8 mouse cellular contexts compared by ENCODE assay signal in genomic region chr17:35127017-35127416, GRCm38 (mm10). TPM values are rescaled to one million over a fixed set of nuclear protein-coding genes. Genes with fewer than 3 reads are reported as not detected.
DNase-seq lines count a peak whose midpoint lies in the region; ATAC-seq and TF ChIP-seq lines count a peak whose summit lies in the region.

No protein-coding gene starts in this region.

- WGBS in kidney, postnatal 0 days, result 58% methylated on average over 13 of the region's 13 CpGs
- WGBS in embryonic facial prominence, embryonic 12.5 days, result 72% methylated on average over 13 of the region's 13 CpGs
- 54% methylated on average over 13 of the region's 13 CpGs for WGBS in intestine, postnatal 0 days
- WGBS in neural tube, embryonic 13.5 days, result 80% methylated on average over 13 of the region's 13 CpGs

- DNase-seq in kidney, postnatal 0 days (ENCODE audit: low spot score), result no peak
- no peak for DNase-seq in kidney, postnatal 25 days
- DNase-seq in thymus, postnatal 0 days (ENCODE audit: low spot score), result no peak
- no peak for DNase-seq in embryo, embryonic 11 days

- peak overlapping the region; percentile 89 for H3K27ac ChIP-seq in kidney, postnatal 0 days
- no peak overlapping the region for H3K27ac ChIP-seq in embryonic facial prominence, embryonic 12.5 days
- peak overlapping the region; percentile 91 for H3K27ac ChIP-seq in intestine, postnatal 0 days (ENCODE audit: low read depth, low read length)
- H3K27ac ChIP-seq in neural tube, embryonic 13.5 days (replicated peaks), result no peak overlapping the region

- H3K4me3 ChIP-seq in kidney, postnatal 0 days (replicated peaks; ENCODE audit: low read depth, low read length), result peak overlapping the region; percentile 53
- peak overlapping the region; percentile 69 for H3K4me3 ChIP-seq in embryonic facial prominence, embryonic 12.5 days
- peak overlapping the region; percentile 60 for H3K4me3 ChIP-seq in intestine, postnatal 0 days (ENCODE audit: low read depth, low read length)
- peak overlapping the region; percentile 76 for H3K4me3 ChIP-seq in neural tube, embryonic 13.5 days

- no peak for TF ChIP-seq CTCF in kidney, postnatal 0 days (IDR thresholded peaks at IDR 0.05; ENCODE audit: low read depth)
- no peak for TF ChIP-seq CTCF in intestine, postnatal 0 days (IDR thresholded peaks at IDR 0.05; ENCODE audit: low read depth)

- peaks cover 20% of the 10 kb centered on the region for H3K4me1 ChIP-seq in kidney, postnatal 0 days (replicated peaks; ENCODE audit: insufficient read depth, low read length)
- peaks cover 24% of the 10 kb centered on the region for H3K4me1 ChIP-seq in embryonic facial prominence, embryonic 12.5 days
- H3K4me1 ChIP-seq in intestine, postnatal 0 days (replicated peaks; ENCODE audit: control insufficient read depth, insufficient read depth, low read length), result peaks cover 6% of the 10 kb centered on the region; the same call in 1 of the 2 replicates
- peaks cover 42% of the 10 kb centered on the region for H3K4me1 ChIP-seq in neural tube, embryonic 13.5 days (replicated peaks)

- H3K9ac ChIP-seq in kidney, postnatal 0 days (ENCODE audit: low read depth, low read length), result peak overlapping the region; percentile 69
- H3K9ac ChIP-seq in embryonic facial prominence, embryonic 12.5 days, result peak overlapping the region; percentile 78
- peak overlapping the region; percentile 78 for H3K9ac ChIP-seq in intestine, postnatal 0 days (ENCODE audit: low read depth, low read length)
- peak overlapping the region; percentile 94 for H3K9ac ChIP-seq in neural tube, embryonic 13.5 days

- H3K36me3 ChIP-seq in kidney, postnatal 0 days (ENCODE audit: insufficient read depth, low read length), result peaks cover 11% of the 10 kb centered on the region; the same call in 1 of the 2 replicates
- H3K36me3 ChIP-seq in embryonic facial prominence, embryonic 12.5 days, result peaks cover 29% of the 10 kb centered on the region; the same call in 1 of the 2 replicates
- peaks cover 26% of the 10 kb centered on the region; the same call in 1 of the 2 replicates for H3K36me3 ChIP-seq in intestine, postnatal 0 days (ENCODE audit: control insufficient read depth, insufficient read depth)
- peaks cover 31% of the 10 kb centered on the region for H3K36me3 ChIP-seq in neural tube, embryonic 13.5 days

- no peaks in the 10 kb centered on the region for H3K27me3 ChIP-seq in kidney, postnatal 0 days (ENCODE audit: insufficient read depth, low read length)
- no peaks in the 10 kb centered on the region for H3K27me3 ChIP-seq in embryonic facial prominence, embryonic 12.5 days
- no peaks in the 10 kb centered on the region for H3K27me3 ChIP-seq in intestine, postnatal 0 days (replicated peaks; ENCODE audit: control insufficient read depth, insufficient read depth, low read length)
- no peaks in the 10 kb centered on the region for H3K27me3 ChIP-seq in neural tube, embryonic 13.5 days

- no peaks in the 10 kb centered on the region for H3K9me3 ChIP-seq in kidney, postnatal 0 days (replicated peaks; ENCODE audit: low read length)
- no peaks in the 10 kb centered on the region for H3K9me3 ChIP-seq in embryonic facial prominence, embryonic 12.5 days
- H3K9me3 ChIP-seq in intestine, postnatal 0 days (ENCODE audit: control insufficient read depth), result no peaks in the 10 kb centered on the region
- H3K9me3 ChIP-seq in neural tube, embryonic 13.5 days, result no peaks in the 10 kb centered on the region

- H3K4me2 ChIP-seq in kidney, postnatal 0 days (ENCODE audit: low read length), result peak overlapping the region; percentile 62
- H3K4me2 ChIP-seq in embryonic facial prominence, embryonic 12.5 days (replicated peaks), result peak overlapping the region; percentile 67
- H3K4me2 ChIP-seq in intestine, postnatal 0 days (replicated peaks; ENCODE audit: low read depth), result peak overlapping the region; percentile 84
- peak overlapping the region; percentile 79 for H3K4me2 ChIP-seq in neural tube, embryonic 13.5 days

- ATAC-seq in kidney, postnatal 0 days (replicated peaks; ENCODE audit: low FRiP score, low read depth), result no peak
- ATAC-seq in embryonic facial prominence, embryonic 12.5 days (ENCODE audit: insufficient number of reproducible peaks, insufficient read depth, low FRiP score, low TSS enrichment), result no peak
- no peak for ATAC-seq in intestine, postnatal 0 days
- no peak for ATAC-seq in neural tube, embryonic 13.5 days (ENCODE audit: low read depth)
- no peak for ATAC-seq in activated CD4-positive, CD25-positive, alpha-beta regulatory T cell, adult 4 months

RNA-seq across cellular contexts. Expression of gene D17H6S53E, which starts 0.8 kb away (rescaled TPM):
- 10.5 and 11.9 TPM in 2 replicates for polyA plus RNA-seq in kidney, postnatal 0 days (2015; fragmentation: Nextera tagmentation; extraction: Ambion mirVana)
- polyA plus RNA-seq in embryonic facial prominence, embryonic 12.5 days (2016; fragmentation: Nextera tagmentation; extraction: Ambion mirVana), result 9.3 and 10.7 TPM in 2 replicates
- 26.3 and 29.7 TPM in 2 replicates for polyA plus RNA-seq in intestine, postnatal 0 days (2015; fragmentation: Nextera tagmentation; extraction: Ambion mirVana)
- 8.9 and 10.6 TPM in 2 replicates for polyA plus RNA-seq in neural tube, embryonic 13.5 days (2015; fragmentation: Nextera tagmentation; extraction: Ambion mirVana)
- polyA plus RNA-seq in thymus, postnatal 0 days (2015; fragmentation: Nextera tagmentation; extraction: Ambion mirVana), result 11.2 and 14.7 TPM in 2 replicates
- polyA plus RNA-seq in activated CD4-positive, CD25-positive, alpha-beta regulatory T cell, adult 4 months (2017; shearing (Covaris generic)), result 10 to 100 TPM; 22.6 to 26.3 TPM

RNA-seq across cellular contexts. Expression of gene Apom, which starts 4.8 kb away (rescaled TPM):
- 59.6 and 64.2 TPM in 2 replicates for polyA plus RNA-seq in kidney, postnatal 0 days (2015; fragmentation: Nextera tagmentation; extraction: Ambion mirVana)
- 0.46 and 0.49 TPM in 2 replicates for polyA plus RNA-seq in embryonic facial prominence, embryonic 12.5 days (2016; fragmentation: Nextera tagmentation; extraction: Ambion mirVana)
- 18.3 and 22.5 TPM in 2 replicates for polyA plus RNA-seq in intestine, postnatal 0 days (2015; fragmentation: Nextera tagmentation; extraction: Ambion mirVana)
- polyA plus RNA-seq in neural tube, embryonic 13.5 days (2015; fragmentation: Nextera tagmentation; extraction: Ambion mirVana), result 0.61 and 0.77 TPM in 2 replicates
- 0.18 and 0.21 TPM in 2 replicates for polyA plus RNA-seq in thymus, postnatal 0 days (2015; fragmentation: Nextera tagmentation; extraction: Ambion mirVana)
- not detected for polyA plus RNA-seq in activated CD4-positive, CD25-positive, alpha-beta regulatory T cell, adult 4 months (2017; shearing (Covaris generic))

RNA-seq across cellular contexts. Expression of gene Csnk2b, which starts 5.2 kb away (rescaled TPM):
- polyA plus RNA-seq in kidney, postnatal 0 days (2015; fragmentation: Nextera tagmentation; extraction: Ambion mirVana), result 300 and 312 TPM in 2 replicates
- polyA plus RNA-seq in embryonic facial prominence, embryonic 12.5 days (2016; fragmentation: Nextera tagmentation; extraction: Ambion mirVana), result 254 and 259 TPM in 2 replicates
- 262 and 264 TPM in 2 replicates for polyA plus RNA-seq in intestine, postnatal 0 days (2015; fragmentation: Nextera tagmentation; extraction: Ambion mirVana)
- 333 and 339 TPM in 2 replicates for polyA plus RNA-seq in neural tube, embryonic 13.5 days (2015; fragmentation: Nextera tagmentation; extraction: Ambion mirVana)
- 348 and 353 TPM in 2 replicates for polyA plus RNA-seq in thymus, postnatal 0 days (2015; fragmentation: Nextera tagmentation; extraction: Ambion mirVana)
- 100 to 1,000 TPM; 274 to 355 TPM for polyA plus RNA-seq in activated CD4-positive, CD25-positive, alpha-beta regulatory T cell, adult 4 months (2017; shearing (Covaris generic))

RNA-seq across cellular contexts. Expression of gene Gpank1, which starts 5.8 kb away (rescaled TPM):
- 14.6 and 15.2 TPM in 2 replicates for polyA plus RNA-seq in kidney, postnatal 0 days (2015; fragmentation: Nextera tagmentation; extraction: Ambion mirVana)
- 22.4 and 25.5 TPM in 2 replicates for polyA plus RNA-seq in embryonic facial prominence, embryonic 12.5 days (2016; fragmentation: Nextera tagmentation; extraction: Ambion mirVana)
- 15.0 and 16.6 TPM in 2 replicates for polyA plus RNA-seq in intestine, postnatal 0 days (2015; fragmentation: Nextera tagmentation; extraction: Ambion mirVana)
- 20.9 and 25.5 TPM in 2 replicates for polyA plus RNA-seq in neural tube, embryonic 13.5 days (2015; fragmentation: Nextera tagmentation; extraction: Ambion mirVana)
- polyA plus RNA-seq in thymus, postnatal 0 days (2015; fragmentation: Nextera tagmentation; extraction: Ambion mirVana), result 26.9 and 31.2 TPM in 2 replicates
- polyA plus RNA-seq in activated CD4-positive, CD25-positive, alpha-beta regulatory T cell, adult 4 months (2017; shearing (Covaris generic)), result 10 to 100 TPM; 60.4 to 70.2 TPM

RNA-seq across cellular contexts. Expression of gene Bag6, which starts 8.0 kb away (rescaled TPM):
- polyA plus RNA-seq in kidney, postnatal 0 days (2015; fragmentation: Nextera tagmentation; extraction: Ambion mirVana), result 46.0 and 50.2 TPM in 2 replicates
- polyA plus RNA-seq in embryonic facial prominence, embryonic 12.5 days (2016; fragmentation: Nextera tagmentation; extraction: Ambion mirVana), result 73.3 and 74.0 TPM in 2 replicates
- 37.4 and 46.0 TPM in 2 replicates for polyA plus RNA-seq in intestine, postnatal 0 days (2015; fragmentation: Nextera tagmentation; extraction: Ambion mirVana)
- polyA plus RNA-seq in neural tube, embryonic 13.5 days (2015; fragmentation: Nextera tagmentation; extraction: Ambion mirVana), result 67.1 and 75.0 TPM in 2 replicates
- 42.3 and 48.0 TPM in 2 replicates for polyA plus RNA-seq in thymus, postnatal 0 days (2015; fragmentation: Nextera tagmentation; extraction: Ambion mirVana)
- 10 to 100 TPM; 26.2 to 34.1 TPM for polyA plus RNA-seq in activated CD4-positive, CD25-positive, alpha-beta regulatory T cell, adult 4 months (2017; shearing (Covaris generic))

Comparison
In these comparisons a context has a peak if more than half of its experiments do, and no peak if none do; other contexts are left out.
1. H3K27ac ChIP-seq: peak in kidney, postnatal 0 days (single experiment) and intestine, postnatal 0 days (single experiment); none in embryonic facial prominence, embryonic 12.5 days (single experiment) and neural tube, embryonic 13.5 days (single experiment).
2. RNA of gene Apom, which starts 4.8 kb away (polyA plus RNA-seq): 59.6 to 64.2 TPM in kidney, postnatal 0 days and 18.3 to 22.5 TPM in intestine, postnatal 0 days; 0.61 to 0.77 TPM in neural tube, embryonic 13.5 days, 0.46 to 0.49 TPM in embryonic facial prominence, embryonic 12.5 days, 0.18 to 0.21 TPM in thymus, postnatal 0 days and not detected in activated CD4-positive, CD25-positive, alpha-beta regulatory T cell, adult 4 months; every median in the first group is over 10 times any median in the second.
3. Peak in every context shown above with its lines, with median percentiles within 50 percentile points of each other: H3K4me2 ChIP-seq, H3K4me3 ChIP-seq and H3K9ac ChIP-seq.